In the genomic region with DNA sequence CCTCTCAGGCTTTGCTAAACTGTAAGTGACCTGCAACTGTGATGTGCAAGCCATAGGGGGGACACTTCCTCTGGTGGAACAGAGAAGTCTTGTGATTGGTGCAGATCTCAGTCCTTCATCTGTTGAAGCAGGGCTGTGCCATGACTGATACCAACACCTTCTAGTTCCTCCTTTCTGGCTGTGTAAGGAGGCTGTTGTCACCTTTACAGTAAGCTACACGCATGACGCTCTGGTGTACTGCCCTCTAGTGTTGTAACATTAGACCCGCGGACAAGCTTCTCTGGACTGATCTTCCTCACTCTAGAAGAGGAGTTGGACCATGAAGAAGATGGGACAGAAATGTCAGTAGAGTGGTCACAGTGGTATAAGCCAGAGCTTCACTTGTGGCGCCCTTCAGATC, we compare ENCODE assay signal across 9 mouse cellular contexts. TPM values are rescaled to one million over a fixed set of nuclear protein-coding genes. Genes with fewer than 3 reads are reported as not detected.
A peak's percentile ranks its signal among the peaks of the same experiment; 100 is the strongest.
DNase-seq lines count a peak whose midpoint lies in the region; ATAC-seq and TF ChIP-seq lines count a peak whose summit lies in the region.
"Had no signal": no experiment of that assay in that cellular context is flagged by ENCODE, and none has a peak within 500 bp of the region (broad histone marks: within the 10 kb centered on the region; RNA-seq: fewer than 3 reads in every experiment).

No protein-coding gene starts in this region.

- no peak overlapping the region for H3K4me2 ChIP-seq in hindbrain, postnatal 0 days (ENCODE audit: low read depth, low read length)
- H3K4me2 ChIP-seq in hindbrain, embryonic 13.5 days, result no peak overlapping the region
- H3K4me2 ChIP-seq in CH12.LX (ENCODE audit: insufficient read depth, low read depth, poor library complexity, severe bottlenecking), result no peak overlapping the region
- H3K4me2 ChIP-seq in forebrain, embryonic 13.5 days, result no peak overlapping the region
- H3K4me2 ChIP-seq: limb, embryonic 15.5 days had no signal

- 49% methylated on average over 5 of the region's 5 CpGs for WGBS in hindbrain, postnatal 0 days
- WGBS in hindbrain, embryonic 13.5 days, result 49% methylated on average over 5 of the region's 5 CpGs
- 50% methylated on average over 5 of the region's 5 CpGs for WGBS in forebrain, embryonic 13.5 days

- in situ Hi-C loops in CH12.LX (cut with MboI; ENCODE audit: low pct_ligation_motif_present, low pct_unique_long_range_greater_than_20kb, low sequenced_read_pairs), result no loop called here

- H3K4me1 ChIP-seq in hindbrain, postnatal 0 days (ENCODE audit: insufficient read depth, low read length), result no peaks in the 10 kb centered on the region
- H3K4me1 ChIP-seq in hindbrain, embryonic 13.5 days (replicated peaks), result 0 out of 2 replicates have a peak, but pooled peaks cover 3% of the 10 kb centered on the region
- H3K4me1 ChIP-seq in CH12.LX (ENCODE audit: control insufficient read depth in 1 of 2, insufficient read depth in 2 of 2), result peaks cover 4 to 15% of the 10 kb centered on the region in 2 experiments
- no peaks in the 10 kb centered on the region for H3K4me1 ChIP-seq in forebrain, embryonic 13.5 days
- H3K4me1 ChIP-seq: limb, embryonic 15.5 days had no signal

- H3K79me2 ChIP-seq in CH12.LX (replicated peaks; ENCODE audit: control insufficient read depth, extremely low read depth, insufficient read depth, poor library complexity, severe bottlenecking), result no peaks in the 10 kb centered on the region

- H3K36me3 ChIP-seq in hindbrain, postnatal 0 days (ENCODE audit: insufficient read depth, low read length), result no peaks in the 10 kb centered on the region
- H3K36me3 ChIP-seq in hindbrain, embryonic 13.5 days, result no peaks in the 10 kb centered on the region; the same call in 1 of the 2 replicates
- H3K36me3 ChIP-seq in CH12.LX (replicated peaks in 1 of 2; ENCODE audit: control insufficient read depth in 1 of 2, insufficient read depth in 1 of 2, low read length in 1 of 2), result peaks cover 0 to 7% of the 10 kb centered on the region in 2 experiments
- no peaks in the 10 kb centered on the region for H3K36me3 ChIP-seq in forebrain, embryonic 13.5 days (ENCODE audit: poor library complexity, severe bottlenecking)
- H3K36me3 ChIP-seq: limb, embryonic 15.5 days had no signal

- TF ChIP-seq RAD21 in CH12.LX (IDR thresholded peaks at IDR 0.05; ENCODE audit: low read depth, low read length), result peak; percentile 48

- dilution Hi-C loops in CH12.LX (cut with MboI; ENCODE audit: extremely low pct_ligation_motif_present, extremely low pct_unique_long_range_greater_than_20kb, low sequenced_read_pairs), result no loop called here

- 0 out of 2 replicates have a peak, but pooled peaks cover 3% of the 10 kb centered on the region for H3K9me3 ChIP-seq in hindbrain, postnatal 0 days (ENCODE audit: low read length)
- no peaks in the 10 kb centered on the region; the same call in 1 of the 2 replicates for H3K9me3 ChIP-seq in hindbrain, embryonic 13.5 days
- no peaks in the 10 kb centered on the region for H3K9me3 ChIP-seq in CH12.LX (replicated peaks; ENCODE audit: low read length)
- H3K9me3 ChIP-seq in forebrain, embryonic 13.5 days (replicated peaks), result peaks cover 11% of the 10 kb centered on the region; the same call in 1 of the 2 replicates
- H3K9me3 ChIP-seq: limb, embryonic 15.5 days had no signal

- ATAC-seq in hindbrain, postnatal 0 days, result no peak
- no peak for ATAC-seq in hindbrain, embryonic 13.5 days (ENCODE audit: low FRiP score)
- ATAC-seq in common myeloid progenitor, adult 5-6 weeks (replicated peaks; ENCODE audit: low read depth, poor library complexity, severe bottlenecking), result peak; percentile 96
- peak; percentile 98 for ATAC-seq in megakaryocyte progenitor cell, adult 5-6 weeks (replicated peaks; ENCODE audit: poor library complexity)
- no peak for ATAC-seq in cerebellum, adult (ENCODE audit: insufficient number of reproducible peaks, low FRiP score, low TSS enrichment)
- no peak for ATAC-seq in forebrain, embryonic 13.5 days

- no peak overlapping the region for H3K27ac ChIP-seq in hindbrain, postnatal 0 days
- no peak overlapping the region for H3K27ac ChIP-seq in hindbrain, embryonic 13.5 days
- H3K27ac ChIP-seq in CH12.LX (ENCODE audit: insufficient read depth, low read depth), result no peak overlapping the region
- H3K27ac ChIP-seq in forebrain, embryonic 13.5 days, result no peak overlapping the region
- H3K27ac ChIP-seq: limb, embryonic 15.5 days had no signal

- TF ChIP-seq CTCF in hindbrain, postnatal 0 days (IDR thresholded peaks at IDR 0.05; ENCODE audit: low read depth), result peak; percentile 55
- peak; percentile 62 to 76 for TF ChIP-seq CTCF in CH12.LX (conservative IDR thresholded peaks at IDR 0.05 in 1 of 2, IDR thresholded peaks at IDR 0.05 in 1 of 2; ENCODE audit: low read depth in 2 of 2, low read length in 2 of 2)

- DNase-seq in hindbrain, postnatal 0 days (ENCODE audit: low spot score), result no peak
- peak; percentile 78 for DNase-seq in CH12.LX (ENCODE audit: extremely low read depth)
- DNase-seq in left cerebral cortex, adult 11 months (ENCODE audit: low spot score), result no peak

- H3K27me3 ChIP-seq in hindbrain, postnatal 0 days (ENCODE audit: insufficient read depth, low read length), result no peaks in the 10 kb centered on the region
- H3K27me3 ChIP-seq in hindbrain, embryonic 13.5 days, result no peaks in the 10 kb centered on the region
- H3K27me3 ChIP-seq in CH12.LX (replicated peaks), result no peaks in the 10 kb centered on the region
- no peaks in the 10 kb centered on the region for H3K27me3 ChIP-seq in forebrain, embryonic 13.5 days
- H3K27me3 ChIP-seq: limb, embryonic 15.5 days had no signal

- H3K4me3 ChIP-seq in hindbrain, postnatal 0 days (ENCODE audit: low read length), result no peak overlapping the region
- no peak overlapping the region for H3K4me3 ChIP-seq in hindbrain, embryonic 13.5 days
- H3K4me3 ChIP-seq in CH12.LX (replicated peaks in 1 of 3; ENCODE audit: low read depth in 2 of 3, low read length in 2 of 3, poor library complexity in 1 of 3), result no peak overlapping the region
- H3K4me3 ChIP-seq in forebrain, embryonic 13.5 days, result no peak overlapping the region
- H3K4me3 ChIP-seq: limb, embryonic 15.5 days had no signal

- no peak overlapping the region for H3K9ac ChIP-seq in hindbrain, postnatal 0 days (replicated peaks; ENCODE audit: low read length)
- H3K9ac ChIP-seq in hindbrain, embryonic 13.5 days, result no peak overlapping the region
- H3K9ac ChIP-seq in CH12.LX (ENCODE audit: insufficient read depth, low read depth), result no peak overlapping the region
- no peak overlapping the region for H3K9ac ChIP-seq in forebrain, embryonic 13.5 days
- H3K9ac ChIP-seq: limb, embryonic 15.5 days had no signal

- TF ChIP-seq EP300 in CH12.LX (IDR thresholded peaks at IDR 0.05; ENCODE audit: low read length), result no peak

- no peak for TF ChIP-seq POLR2A in CH12.LX (IDR thresholded peaks at IDR 0.05; ENCODE audit: low read depth, low read length)

TF ChIP-seq in CH12.LX, 34 proteins besides CTCF, POLR2A, EP300 and RAD21:
- TF ChIP-seq SMC3 (IDR thresholded peaks at IDR 0.05; ENCODE audit: low read depth, low read length) (peak; percentile 69), ELF1 (IDR thresholded peaks at IDR 0.05; ENCODE audit: low read depth, low read length) (0 out of 2 replicates have a peak, but pooled peaks have one; percentile 10), IRF4 (IDR thresholded peaks at IDR 0.05; ENCODE audit: low read depth, low read length) (peak; percentile 28; the same call in 1 of the 2 replicates), JUN (IDR thresholded peaks at IDR 0.05; ENCODE audit: insufficient read depth, low read depth, low read length) (no peak)

RNA-seq across cellular contexts. Expression of gene Cmc1, which starts 18.6 kb away (rescaled TPM):
- total RNA-seq in hindbrain, postnatal 0 days (2014; rRNA removed), result 2.0 and 2.3 TPM in 2 replicates
- 44.5 and 51.9 TPM in 2 replicates for polyA plus RNA-seq in hindbrain, postnatal 0 days (2015; fragmentation: Nextera tagmentation; extraction: Ambion mirVana)
- 39.5 and 43.5 TPM in 2 replicates for polyA plus RNA-seq in hindbrain, embryonic 13.5 days (2015; fragmentation: Nextera tagmentation; extraction: Ambion mirVana)
- total RNA-seq in CH12.LX (2012; rRNA removed) (21.6 and 24.7 TPM in 2 replicates), CH12.LX (2014; rRNA removed) (16.1 and 17.1 TPM in 2 replicates)
- 18.0 and 18.2 TPM in 2 replicates for polyA plus RNA-seq in CH12.LX (2012; ENCODE audit: insufficient read length, low read depth)
- total RNA-seq in common myeloid progenitor, adult 5-6 weeks (2017), result 82.9 and 116 TPM in 2 replicates
- total RNA-seq in megakaryocyte progenitor cell, adult 5-6 weeks (2015), result 67.1 and 74.9 TPM in 2 replicates
- 49.8 and 64.3 TPM in 2 replicates for total RNA-seq in megakaryocyte progenitor cell, adult 5-6 weeks (2017)
- polyA plus RNA-seq in forebrain, embryonic 13.5 days (2015; fragmentation: Nextera tagmentation; extraction: Ambion mirVana), result 47.5 and 51.9 TPM in 2 replicates

Comparison
In these comparisons a context has a peak if more than half of its experiments do, and no peak if none do; other contexts are left out.
1. ATAC-seq: peak in common myeloid progenitor, adult 5-6 weeks (single experiment) and megakaryocyte progenitor cell, adult 5-6 weeks (single experiment); none in hindbrain, postnatal 0 days (single experiment), hindbrain, embryonic 13.5 days (single experiment), cerebellum, adult (single experiment) and forebrain, embryonic 13.5 days (single experiment).